Mouse (Mus musculus) thymus, postnatal 10 days (tissue): ENCODE measurements around the gene Rtkn2.

Experiments
- DNase-seq, 2 experiments: peaks; one replicate each; pipeline ENCODE4 v3.0.0; 2021; ENCODE audit warnings: low spot score in 2 of 2

Gene Rtkn2

DNA sequence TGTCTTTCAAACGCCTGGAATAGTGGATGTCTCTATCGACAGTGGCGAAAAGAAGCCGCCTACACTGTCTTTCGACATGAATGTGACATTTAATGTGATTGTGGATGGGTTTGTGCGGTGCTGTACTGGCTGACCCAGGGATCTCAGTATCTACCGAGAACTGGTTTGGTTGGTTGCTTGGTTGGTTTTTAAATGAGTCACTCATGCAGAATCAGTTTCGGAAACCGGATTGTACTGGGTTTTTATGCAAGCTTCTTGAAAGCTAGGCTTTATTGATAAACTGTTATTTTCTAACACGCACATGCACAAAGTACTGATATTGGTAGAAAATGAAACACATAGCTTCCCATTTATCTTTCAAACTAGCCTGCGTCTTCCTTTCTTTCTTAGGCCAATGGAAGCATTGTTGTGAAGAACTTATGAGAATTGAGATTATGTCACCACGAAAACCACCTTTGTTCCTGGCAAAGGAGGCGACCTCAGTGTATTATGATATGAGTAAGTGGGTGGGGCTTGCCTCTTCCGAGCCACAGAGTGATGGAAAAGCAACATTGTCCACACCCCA, 60.4 kb downstream of the Rtkn2 start:
- DNase-seq: no peak

DNA sequence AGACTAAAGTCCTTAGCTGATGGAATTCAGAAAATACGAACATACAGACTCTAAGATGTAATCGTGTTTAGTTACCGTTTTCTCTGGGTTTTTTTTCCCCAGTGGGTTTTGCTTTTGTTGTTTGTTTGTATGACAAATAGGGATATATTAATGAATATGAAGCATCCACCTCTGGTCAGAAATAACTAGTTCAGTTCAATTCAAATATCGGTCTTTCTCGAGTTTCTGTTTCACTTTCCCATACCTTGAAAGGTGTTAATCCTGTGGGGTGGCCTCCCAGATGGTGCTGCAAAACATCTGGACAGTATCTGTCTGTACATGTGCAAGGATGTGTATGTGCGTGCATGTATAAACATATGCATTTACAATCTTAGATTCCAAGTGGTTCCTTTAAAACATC, 61.0 kb downstream of the Rtkn2 start:
- DNase-seq: no peak

- DNase-seq: no peak
Observed at GRCm38 (mm10) chr10:68043973-68044372, 64.6 kb downstream of the Rtkn2 start.

- DNase-seq: no peak
Observed at GRCm38 (mm10) chr10:68044864-68045263, 65.5 kb downstream of the Rtkn2 start.

GRCm38 (mm10) chr10:68048641-68049305, 69.4 kb downstream of the Rtkn2 start:
- no peak for DNase-seq

GRCm38 (mm10) chr10:68050882-68051281, 71.5 kb downstream of the Rtkn2 start:
- no peak for DNase-seq

- no peak for DNase-seq
Observed at GRCm38 (mm10) chr10:68051316-68051933, 72.1 kb downstream of the Rtkn2 start.

DNA sequence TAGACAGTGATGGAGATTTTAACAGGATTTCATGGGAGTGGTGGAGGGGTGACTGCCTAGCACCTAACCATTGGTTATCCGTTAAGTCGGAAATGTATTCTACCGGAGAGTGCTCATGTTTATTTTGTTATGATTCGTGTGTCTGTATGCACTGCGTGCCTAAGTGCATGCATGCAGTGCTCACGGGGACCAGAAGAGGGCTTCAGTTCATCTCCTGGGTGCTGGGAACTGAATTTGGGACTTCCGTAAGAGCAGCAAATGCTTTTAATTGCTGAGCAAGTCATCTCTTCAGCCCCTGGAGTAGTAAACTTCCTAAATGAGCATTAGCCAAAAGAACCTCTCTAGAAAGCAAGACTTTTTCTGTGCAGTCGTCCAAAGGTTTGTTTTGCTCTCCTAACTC, 72.9 kb downstream of the Rtkn2 start:
- DNase-seq: no peak

DNA sequence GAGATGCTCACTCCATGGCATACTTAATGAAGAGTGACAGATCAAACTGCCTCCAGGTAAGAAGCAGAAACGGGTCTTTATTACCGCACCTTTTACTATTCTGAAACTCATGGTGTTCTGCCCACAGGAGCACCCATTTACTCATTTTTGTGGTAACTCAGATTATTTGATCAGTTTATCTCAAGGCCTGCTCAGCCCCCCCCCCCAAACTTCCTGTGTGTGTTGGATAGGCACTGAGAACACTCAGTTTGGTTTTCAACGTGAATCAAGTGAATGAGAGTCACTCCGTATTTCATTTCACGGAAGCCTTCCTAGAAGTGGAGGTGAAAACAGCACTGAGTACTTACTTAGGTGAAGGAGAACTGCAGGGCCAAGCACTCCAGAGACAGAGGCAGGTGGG, 74.8 kb downstream of the Rtkn2 start:
- no peak for DNase-seq

- DNase-seq: no peak
Observed at GRCm38 (mm10) chr10:68054706-68055105, 75.3 kb downstream of the Rtkn2 start.

- DNase-seq: no peak
Observed at GRCm38 (mm10) chr10:68057841-68058240, 78.5 kb downstream of the Rtkn2 start.

DNA sequence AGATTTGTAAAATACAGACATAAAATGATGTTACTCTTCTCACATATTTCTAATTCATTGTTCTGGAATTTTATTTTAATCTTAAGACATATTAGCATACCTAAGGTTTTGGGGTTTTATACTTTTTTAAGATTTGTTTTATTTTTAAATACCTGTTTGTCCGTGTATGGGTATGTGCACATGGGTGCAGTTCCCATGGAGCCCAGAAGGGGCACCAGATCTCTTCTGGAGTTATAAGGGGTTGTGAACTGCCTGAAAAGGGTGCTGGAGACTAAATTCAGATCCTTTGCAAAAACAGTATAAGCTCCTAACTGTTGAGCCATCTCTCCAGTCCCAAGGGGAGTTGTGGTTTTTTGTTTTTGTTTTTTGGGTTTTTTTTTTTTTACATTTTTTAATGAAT, 79.0 kb downstream of the Rtkn2 start:
- DNase-seq: no peak

DNA sequence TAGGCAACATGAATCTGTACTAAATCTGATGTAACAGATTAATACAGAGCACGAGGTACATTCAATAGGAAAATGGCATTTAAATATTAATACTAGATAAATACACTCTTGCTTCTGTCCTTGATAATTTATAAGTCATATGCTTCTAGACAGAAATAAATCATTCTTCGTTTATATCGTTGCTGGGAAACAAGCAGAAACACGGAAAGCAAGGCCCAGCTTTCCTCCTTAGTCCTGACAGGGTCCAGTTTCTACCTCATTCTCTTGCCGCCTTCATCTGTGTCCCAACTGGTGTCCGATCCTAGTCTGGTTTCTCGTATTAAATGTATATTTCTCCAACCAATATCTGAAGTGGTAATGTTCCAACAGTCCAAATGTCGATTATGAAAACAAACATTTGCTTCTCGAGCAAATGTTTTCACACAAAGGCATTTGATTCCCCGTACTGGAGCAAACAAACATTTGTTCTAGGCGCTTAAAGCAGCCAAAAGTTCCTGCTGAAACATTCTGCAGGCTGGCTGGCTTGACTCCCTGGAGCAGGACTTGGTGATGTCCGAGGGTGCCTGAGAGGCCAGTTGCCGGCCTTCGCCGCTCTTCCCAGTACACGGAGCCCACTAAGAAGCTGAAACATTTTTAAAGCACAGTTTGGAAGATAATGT, 81.3 kb downstream of the Rtkn2 start:
- no peak for DNase-seq

- DNase-seq: no peak
Observed at GRCm38 (mm10) chr10:68061249-68061615, 81.9 kb downstream of the Rtkn2 start.

- DNase-seq: no peak
Observed at GRCm38 (mm10) chr10:68063806-68064545, 84.6 kb downstream of the Rtkn2 start.

DNA sequence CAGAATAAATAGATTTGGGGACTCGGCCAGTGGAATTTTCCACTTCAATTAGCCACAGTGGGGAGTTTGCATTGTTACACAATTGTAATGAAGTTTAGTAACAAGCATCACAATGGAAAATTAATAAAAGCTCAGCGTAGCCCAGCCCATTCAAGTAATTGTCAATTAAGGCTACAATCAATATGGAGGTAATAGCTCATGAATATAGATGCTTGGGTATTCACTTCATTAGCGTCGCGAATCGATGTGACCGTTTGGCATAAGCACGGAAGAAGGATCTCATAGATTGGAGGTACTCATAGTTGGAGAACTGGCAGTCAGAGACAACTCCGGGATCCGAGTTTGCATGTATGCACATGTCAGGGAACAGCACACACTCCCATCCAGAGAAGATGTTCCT, 85.2 kb downstream of the Rtkn2 start:
- DNase-seq: no peak

DNA sequence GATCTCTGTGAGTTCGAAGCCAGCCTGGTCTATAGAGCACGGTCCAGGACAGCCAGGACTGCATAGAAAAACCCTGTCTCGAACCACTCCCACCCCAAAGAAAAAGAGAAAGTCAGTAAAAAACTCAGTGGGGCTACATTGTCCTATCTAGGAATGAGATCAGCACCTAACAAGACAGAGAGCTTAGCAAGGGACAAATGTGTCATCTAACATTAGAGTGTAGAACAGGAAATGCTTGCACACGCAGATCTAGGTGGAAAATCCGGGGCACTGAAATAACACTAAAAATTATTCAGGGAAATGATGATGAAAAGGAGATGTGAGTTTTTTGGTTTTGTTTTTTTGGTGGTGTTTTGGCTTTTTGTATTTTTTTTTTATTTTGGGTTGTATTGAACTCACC, 86.8 kb downstream of the Rtkn2 start:
- DNase-seq: no peak

- DNase-seq: no peak
Observed at GRCm38 (mm10) chr10:68067961-68068360, 88.6 kb downstream of the Rtkn2 start.

DNA sequence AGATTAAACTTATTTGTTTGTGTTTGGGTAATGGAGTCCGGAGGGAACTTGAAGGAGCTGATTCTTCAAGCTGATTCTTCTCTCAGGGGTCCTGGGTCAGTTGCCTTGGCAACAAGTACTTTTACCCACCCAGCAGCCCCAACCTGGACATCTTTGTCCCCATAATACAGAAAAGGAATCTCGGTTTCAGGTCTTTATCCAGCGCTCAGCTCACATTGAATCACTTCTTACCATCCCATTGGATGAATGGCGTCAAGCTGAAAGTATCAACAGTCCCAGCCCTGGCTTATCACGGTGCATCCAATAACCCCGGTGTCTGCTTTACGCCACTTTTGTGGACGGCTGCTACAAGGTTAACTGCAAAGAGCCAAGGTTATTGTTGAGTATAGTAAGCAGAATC, 89.1 kb downstream of the Rtkn2 start:
- DNase-seq: no peak

DNA sequence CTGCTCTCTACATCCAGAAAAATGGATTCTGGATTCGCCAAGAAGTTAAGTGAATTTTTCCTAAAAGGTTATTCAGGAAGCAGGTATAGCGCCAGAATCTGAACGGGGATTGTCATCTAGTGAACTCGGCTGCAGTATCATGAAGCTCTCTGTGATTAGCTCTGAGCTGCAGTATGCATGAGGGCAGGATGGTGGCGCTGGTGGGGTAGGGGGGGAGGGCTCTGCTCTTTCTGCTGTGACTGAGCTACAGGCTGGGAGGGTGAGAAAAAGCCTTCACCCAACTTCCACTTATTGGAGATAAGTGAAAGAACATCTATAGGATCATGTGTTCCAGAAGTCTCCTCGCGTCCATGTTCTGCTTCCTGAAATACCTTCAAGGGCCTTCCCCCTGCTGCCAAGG, 91.7 kb downstream of the Rtkn2 start:
- no peak for DNase-seq

DNA sequence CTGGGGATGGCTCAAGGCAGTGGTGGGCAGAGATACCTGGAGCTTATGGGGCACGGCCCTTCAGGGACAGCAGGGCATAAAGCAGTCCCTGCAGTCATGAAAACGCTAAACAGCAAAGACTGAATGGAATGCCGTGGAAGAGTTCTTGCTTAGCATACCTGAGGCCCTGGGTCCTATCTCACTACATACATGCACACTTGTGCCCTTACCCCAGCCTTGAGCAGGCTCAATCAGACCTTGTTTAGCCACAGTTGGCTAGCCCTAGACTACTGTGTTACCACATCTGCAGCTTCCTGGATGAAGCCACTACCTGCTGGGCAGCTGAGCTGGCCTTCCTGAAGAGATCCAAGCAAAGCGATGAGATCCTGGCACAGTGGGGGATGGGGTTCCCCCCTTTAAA, 93.3 kb downstream of the Rtkn2 start:
- no peak for DNase-seq

GRCm38 (mm10) chr10:68074291-68074690, 94.9 kb downstream of the Rtkn2 start:
- DNase-seq: no peak
